Mouse (Mus musculus) left cerebral cortex, adult 11 months (tissue): ENCODE data around the gene Scfd1.

Experiments used
- DNase-seq: peaks from one replicate; pipeline ENCODE4 v3.0.0; 2022; ENCODE audit warnings: low spot score

Gene Scfd1

DNA sequence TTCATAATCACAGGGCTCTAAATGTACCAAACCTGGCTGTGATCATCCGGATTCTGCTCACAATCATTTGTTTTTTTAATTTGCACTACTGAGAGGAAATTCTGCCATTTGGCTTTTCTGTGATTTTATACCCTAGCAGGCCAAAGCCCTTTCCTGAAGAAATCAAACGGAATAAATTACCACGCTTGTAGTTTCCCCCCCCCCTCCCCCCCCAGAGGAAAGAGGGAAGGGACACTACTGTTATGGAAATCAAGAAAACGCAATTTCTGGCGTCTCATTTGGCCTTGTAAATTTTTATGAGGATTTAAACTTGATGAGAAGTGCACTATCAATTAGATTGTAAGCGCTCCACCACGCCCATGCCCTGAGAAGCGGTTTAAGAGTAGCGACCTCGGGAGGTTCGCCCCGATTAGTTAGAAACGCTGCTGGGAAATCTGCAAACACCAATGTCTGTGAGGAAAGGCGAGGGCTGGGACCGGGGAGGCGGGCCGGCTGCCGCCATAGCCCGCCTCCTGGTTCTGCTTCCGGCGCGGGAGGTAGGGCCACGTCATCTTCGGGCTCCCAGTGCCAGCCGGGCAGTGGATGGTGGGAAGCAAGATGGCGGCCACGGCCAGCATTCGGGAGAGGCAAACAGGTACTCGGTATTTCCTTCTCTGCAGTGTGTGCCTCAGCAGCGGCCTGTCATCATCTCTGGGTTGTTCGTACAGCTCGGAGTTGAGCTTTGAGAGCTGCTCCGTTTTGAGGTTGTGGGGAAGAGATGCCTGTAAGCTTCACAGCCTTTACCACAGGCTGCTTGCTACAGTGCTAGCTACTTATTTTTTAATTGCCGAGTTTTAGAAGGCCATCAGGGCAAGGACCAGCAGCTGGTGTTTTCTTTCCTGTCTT lies at the start of gene Scfd1:
Scfd1 (plus strand) TSS at position 508 of the 885 bp plus-strand sequence.
- DNase-seq, result peak; percentile 88

DNA sequence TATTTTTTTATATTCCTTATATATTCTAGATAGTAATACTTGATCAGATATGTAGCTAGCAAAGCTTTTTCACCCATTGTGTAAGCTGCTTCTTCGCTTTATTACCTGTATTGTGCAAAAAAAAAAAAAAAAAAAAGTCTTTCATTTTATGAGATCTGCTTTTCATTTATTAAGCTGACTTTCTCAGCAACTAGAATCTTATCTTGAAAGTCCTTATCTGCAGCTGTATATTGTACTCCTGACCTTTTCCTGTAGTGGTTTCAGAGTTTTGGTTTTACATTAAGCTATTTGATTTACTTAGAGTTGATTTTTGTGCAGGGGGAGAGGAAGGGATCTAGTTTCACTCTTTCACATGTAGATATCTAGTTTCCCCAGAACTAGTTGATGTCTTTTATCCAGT lies 40.3 kb upstream of the Scfd1 start:
- DNase-seq, result no peak

DNA sequence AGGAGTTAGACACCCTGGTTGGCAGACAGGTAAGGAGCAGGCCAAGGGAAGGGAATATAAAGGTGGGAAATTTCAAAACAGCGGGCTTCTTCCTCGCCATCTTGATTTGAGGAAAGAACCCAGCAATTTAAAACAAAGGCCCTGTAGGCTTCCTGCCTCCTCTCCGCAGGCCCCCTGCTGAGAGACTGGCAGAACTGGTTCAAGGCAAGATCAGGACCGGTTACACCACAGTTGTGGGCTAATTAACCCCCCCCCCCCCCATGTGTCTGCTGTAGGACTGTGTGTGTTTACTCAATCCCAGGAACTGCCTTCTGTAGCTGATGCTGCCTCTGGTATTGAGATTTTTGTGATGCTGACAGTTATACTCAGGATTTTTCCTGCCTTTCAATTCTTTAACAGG lies 31.2 kb upstream of the Scfd1 start:
- DNase-seq, result no peak

- peak; percentile 58 for DNase-seq
Observed at GRCm38 (mm10) chr12:51347988-51348697, 29.2 kb upstream of the Scfd1 start, which contains the start of gene G2e3. TSS of gene G2e3 (plus strand) at chr12:51348061.

DNA sequence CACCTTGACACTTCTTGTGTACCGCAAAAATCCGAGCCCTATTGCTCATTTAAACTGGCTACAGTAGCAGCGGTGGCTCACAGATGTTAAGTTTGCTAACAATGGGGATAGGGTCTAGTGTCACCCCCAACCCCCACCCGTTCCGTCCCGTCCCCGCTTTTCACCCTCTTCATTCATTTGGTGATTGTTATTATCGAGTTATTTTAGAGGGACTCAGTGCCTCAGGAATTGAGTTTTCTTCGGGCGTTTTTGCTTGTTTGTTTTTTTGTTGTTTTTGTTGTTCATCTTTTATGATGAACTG lies 28.7 kb upstream of the Scfd1 start:
- no peak for DNase-seq

DNA sequence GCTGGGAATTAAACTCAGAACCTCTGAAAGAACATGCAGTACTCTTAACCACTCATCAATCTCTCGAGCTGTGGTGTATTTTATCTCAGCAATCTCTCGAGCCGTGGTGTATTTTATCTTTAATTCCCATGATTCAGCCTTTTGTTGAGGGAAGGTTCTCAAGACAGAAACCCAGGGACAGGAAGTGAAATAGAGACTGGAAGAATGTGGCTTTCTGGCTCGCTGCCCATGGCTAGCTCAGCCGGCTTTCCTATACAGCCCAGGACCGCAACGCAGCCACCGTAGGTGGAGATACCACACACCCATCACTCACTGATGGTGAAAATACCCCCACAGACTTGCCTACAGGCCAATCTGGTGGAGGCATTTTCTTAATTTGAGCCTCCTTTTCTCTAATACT lies 22.0 kb upstream of the Scfd1 start:
- no peak for DNase-seq

DNA sequence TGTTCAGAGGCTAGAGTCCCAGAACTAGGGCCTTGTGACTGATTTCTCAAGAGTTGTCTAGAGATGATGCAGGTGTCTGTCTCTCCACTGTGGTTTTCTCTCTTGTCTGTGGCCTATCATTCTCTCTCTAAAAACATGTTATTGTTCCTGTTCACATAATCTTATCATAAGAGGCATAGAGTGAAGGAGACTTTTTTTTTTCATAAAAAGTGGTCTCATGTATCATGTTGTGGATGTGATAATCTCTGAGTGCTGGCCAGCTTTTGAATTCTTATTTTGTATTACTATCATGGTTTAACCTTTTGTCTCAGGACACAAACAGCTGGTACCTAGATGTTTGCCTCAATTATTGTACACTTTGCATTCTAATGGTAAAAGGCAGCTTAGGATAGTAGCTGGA lies 16.0 kb upstream of the Scfd1 start:
- DNase-seq, result no peak

- DNase-seq, result no peak
Observed at GRCm38 (mm10) chr12:51362898-51363297, 14.4 kb upstream of the Scfd1 start.

- DNase-seq, result no peak
Observed at GRCm38 (mm10) chr12:51368504-51368903, 8.8 kb upstream of the Scfd1 start.

- no peak for DNase-seq
Observed at GRCm38 (mm10) chr12:51377888-51378190, 529 bp downstream of the Scfd1 start.

GRCm38 (mm10) chr12:51399871-51400270 lies 22.6 kb downstream of the Scfd1 start:
- DNase-seq, result no peak

DNA sequence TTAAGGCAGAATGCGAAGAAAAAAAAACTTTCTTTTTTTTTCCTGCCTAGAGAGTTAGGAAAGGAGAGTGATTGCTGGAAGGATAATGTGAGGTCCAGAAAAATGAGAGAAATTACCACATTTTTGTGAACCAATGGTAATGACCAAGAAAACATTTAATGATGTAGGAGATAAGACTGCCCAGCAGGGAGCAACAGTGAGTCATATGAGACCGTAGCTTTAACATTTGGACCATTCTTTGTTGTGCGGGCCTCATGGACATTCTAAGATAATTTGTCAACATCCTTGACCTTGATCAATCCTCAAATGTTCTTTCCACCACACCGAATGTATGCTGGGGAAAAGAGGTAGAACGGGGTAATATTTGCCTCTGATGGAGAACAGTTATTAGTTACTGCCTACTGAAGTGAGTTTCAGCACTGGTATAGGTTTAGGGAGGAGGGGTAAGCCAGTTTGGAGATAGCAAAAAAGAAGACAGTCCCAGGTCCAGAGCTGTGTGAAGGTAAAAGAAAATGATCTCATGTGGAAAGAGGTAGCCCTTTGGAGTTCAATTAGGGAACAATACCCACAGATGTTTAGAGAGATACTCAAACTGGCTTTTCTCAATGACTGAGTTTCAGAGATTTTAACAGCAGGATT lies 24.9 kb downstream of the Scfd1 start:
- DNase-seq, result no peak

- DNase-seq, result no peak
Observed at GRCm38 (mm10) chr12:51403987-51404586, 26.8 kb downstream of the Scfd1 start.

DNA sequence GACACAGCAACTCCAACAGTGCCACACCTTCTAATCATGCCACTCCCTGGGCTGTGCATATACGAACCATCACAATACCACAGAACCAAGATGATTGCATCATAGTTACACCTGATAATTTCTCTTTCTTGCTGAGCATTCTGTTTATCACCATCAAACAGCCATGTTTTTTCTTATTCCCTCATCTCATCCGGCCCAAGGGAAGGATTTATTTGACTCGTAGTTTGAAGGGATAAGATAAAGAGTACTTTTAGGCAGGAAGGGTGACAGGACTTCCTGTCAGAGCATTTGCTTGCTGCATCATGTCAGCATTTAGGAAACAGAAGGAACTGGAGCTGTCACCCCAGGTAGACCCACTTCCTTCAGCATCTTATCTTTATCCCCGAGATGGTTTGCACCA lies 34.1 kb downstream of the Scfd1 start:
- no peak for DNase-seq

- DNase-seq, result no peak
Observed at GRCm38 (mm10) chr12:51437541-51437940, 60.2 kb downstream of the Scfd1 start.

DNA sequence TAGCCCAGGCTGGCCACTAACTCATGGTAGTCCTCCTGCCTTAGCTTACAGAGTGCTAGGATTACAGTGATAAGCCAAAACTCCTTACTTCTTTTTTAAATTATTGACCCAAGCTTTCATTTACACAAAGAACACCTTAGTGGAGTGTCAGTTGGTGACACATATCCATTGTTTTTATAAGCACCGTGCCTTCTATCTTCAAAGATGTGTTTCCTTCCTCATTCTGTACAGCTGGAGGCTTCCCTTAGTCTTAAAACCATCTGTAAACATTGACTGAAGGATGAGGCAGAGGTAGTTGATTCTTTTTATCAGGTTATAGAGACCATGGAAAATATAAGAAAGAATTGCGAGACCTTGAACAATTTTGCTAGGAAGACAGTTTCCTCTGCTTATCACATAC lies 61.0 kb downstream of the Scfd1 start:
- DNase-seq, result no peak

DNA sequence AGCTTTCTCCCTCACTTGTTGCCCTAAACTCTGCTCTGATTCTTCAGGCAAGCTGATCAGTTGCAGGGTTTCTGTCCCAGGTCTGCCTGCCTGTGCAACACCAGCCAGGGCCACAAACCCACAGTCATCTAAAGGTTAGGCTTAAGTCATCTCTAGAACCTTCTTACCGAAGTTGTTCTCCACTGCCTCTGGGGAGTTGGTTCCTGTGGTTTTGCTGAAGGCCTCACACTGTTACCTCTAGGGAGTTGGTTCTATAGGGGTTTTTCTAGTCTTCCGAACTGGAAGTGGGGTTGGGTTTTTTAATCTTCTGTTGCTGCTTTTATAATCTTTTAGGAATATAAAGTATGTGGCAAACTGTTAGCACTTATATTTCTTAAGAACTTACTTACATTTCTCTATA lies 72.0 kb downstream of the Scfd1 start:
- DNase-seq, result no peak

GRCm38 (mm10) chr12:51470881-51471280 lies 93.6 kb downstream of the Scfd1 start:
- DNase-seq, result no peak

- DNase-seq, result no peak
Observed at GRCm38 (mm10) chr12:51481246-51481645, 103.9 kb downstream of the Scfd1 start.

DNA sequence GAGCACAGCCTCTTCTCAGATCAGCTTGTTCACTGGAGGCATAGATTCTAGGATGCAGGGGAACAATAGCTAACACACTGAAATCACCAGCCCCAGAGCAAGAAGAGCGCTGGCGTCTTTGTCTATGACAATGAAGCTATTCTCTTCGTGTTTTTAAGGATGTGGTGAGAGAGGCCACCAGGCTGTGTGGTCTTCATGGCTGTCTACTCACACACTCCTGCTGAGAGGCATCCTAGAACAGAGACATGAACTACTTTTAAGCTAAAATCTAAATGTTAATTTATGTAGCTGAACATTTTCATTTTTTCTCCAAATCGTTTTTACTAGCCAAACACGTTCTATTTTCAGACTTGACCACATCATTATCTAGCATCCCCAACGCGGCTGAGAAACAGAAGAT lies 114.7 kb downstream of the Scfd1 start:
- DNase-seq, result no peak

DNA sequence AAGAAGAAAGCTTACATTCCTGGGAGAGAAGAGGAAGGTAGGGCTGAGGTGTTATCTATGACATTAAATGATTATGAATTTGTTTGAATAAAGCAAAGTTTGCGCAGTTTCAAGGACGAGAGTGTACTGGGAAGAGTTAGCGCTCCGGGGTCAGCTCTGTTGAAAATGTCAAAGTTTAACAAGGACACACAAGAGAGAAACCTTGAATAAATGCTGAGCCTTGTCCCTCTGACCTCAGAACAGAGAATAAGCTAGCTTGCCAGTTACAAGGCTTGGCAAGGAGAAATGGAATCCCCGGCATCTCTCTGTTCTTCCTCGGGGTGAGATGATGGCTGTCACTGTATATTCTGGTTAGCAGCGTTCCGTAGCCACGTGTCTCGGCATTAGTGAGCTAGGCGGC lies 116.2 kb downstream of the Scfd1 start:
- DNase-seq, result no peak

DNA sequence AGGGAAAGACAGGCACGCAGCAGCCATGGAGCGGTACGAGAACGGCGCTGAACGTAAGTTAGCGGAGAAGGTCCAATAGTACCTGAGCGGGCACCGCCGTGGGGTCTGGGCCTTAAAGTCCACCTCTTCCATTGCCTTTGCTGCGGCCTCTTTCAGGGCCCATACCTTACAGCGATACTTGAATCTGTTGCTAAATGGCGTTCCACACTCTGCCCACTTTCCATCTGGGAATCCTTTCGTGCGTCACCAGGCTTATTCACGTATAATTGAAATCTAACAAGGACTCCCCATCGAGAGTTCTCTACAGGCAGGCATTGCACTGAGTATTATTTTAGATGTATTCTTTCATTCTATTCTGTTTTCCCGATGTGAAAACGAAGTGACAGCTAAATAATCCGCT lies 117.3 kb downstream of the Scfd1 start:
- DNase-seq, result peak; percentile 4
